Mouse (Mus musculus) heart, postnatal 4 days (tissue): ENCODE data around the gene Cd79a. TPM values are rescaled to one million over a fixed set of nuclear protein-coding genes. Genes with fewer than 3 reads are reported as not detected.

Source experiments
- DNase-seq: peaks from one replicate; pipeline ENCODE4 v3.0.0; 2021
- total RNA-seq, 2 experiments: library from RNA; stranded (reverse); gene quantifications; 2 replicates each; pipeline ENCODE4 v1.2.3; 2021

The Cd79a gene
- total RNA-seq: 1 to 10 TPM in 1 of 2 experiments, under 1 TPM in 1; 0.88 to 1.4 TPM

DNA sequence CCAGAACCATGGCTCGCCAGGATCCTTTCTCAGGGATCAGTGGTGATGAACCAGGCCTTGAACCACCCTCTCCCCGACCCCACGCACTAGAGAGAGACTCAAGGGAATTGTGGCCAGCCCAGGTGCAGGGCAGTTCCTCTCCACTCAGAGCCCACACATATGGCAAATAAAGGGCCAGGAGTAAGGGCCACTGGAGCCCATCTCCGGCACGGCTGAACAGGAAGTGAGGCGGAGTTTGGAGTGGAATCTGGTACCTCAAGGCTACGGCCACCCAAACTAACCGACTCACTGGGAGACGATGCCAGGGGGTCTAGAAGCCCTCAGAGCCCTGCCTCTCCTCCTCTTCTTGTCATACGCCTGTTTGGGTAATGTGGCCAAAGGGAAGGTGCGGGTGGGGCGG, at the start of gene Cd79a:
TSS of gene Cd79a (plus strand) at position 158 of the 400 bp plus-strand sequence.
- no peak for DNase-seq

DNA sequence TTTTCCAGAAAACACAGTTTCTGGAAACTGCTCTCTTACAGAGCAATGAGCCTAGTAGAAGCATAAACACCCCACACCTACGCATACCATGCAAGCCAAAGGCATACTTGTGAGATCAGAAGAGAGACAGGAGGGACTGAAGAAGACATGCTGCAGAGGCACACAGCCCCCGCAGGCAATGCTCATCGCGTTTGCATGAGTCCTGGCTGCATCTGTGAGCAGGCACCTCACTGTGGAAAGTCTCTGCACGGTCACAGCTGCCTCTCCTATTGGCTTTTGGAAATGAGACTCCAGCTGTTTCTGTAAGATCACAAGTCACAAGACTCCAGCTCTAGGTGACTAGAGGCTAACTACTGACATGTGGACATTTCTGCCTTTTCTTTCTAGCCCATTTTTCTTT, 47.0 kb upstream of the Cd79a start:
- no peak for DNase-seq

DNA sequence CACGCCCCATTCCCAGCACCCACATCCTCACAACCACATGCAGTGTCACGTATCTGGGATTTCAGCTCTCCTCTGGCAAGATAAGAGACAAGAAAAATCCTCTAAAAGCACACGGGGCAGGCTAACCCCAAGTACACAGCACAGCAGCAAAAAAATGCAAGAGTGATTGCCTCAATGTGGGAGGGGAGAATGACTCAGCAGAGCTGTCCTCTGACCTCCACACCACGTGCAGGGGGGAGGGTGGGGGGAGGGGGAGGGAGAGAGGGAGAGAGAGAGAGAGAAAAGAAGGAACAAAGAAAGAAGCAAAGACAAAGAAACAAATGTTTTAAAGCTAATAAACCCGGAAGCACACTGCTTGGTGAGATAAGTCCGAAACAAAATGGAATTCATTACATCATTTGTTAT, 46.3 kb upstream of the Cd79a start:
- DNase-seq: no peak

DNA sequence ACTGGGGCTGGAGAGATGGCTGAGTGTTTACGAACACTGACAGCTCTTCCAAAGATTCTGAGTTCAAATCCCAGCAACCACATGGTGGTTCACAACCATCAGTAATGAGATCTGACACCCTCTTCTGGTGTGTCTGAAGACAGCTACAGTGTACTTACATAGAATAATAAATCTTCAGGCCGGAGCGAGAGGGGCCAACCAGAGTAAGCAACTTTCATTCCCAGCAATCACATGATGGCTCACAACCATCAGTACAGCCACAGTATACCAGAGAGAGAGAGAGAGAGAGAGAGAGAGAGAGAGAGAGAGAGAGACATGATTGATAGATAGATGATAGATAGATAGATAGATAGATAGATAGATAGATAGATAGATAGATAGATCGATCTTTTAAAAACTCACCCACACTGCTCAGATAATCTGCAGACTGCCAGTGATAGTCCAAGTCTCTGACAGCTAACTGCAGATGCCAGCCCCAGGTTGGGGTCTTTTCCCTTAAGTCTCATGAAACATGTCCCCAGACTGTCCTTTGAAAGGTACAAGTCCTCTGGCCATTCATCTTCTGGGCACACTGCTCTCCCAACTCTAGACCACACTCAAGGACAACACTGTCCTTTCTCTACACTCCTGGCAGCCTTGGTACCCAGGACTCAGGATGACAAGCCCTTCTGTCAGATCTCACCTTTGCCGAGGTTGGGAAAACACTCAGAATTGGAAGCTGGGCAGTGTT, 45.4 kb upstream of the Cd79a start:
- DNase-seq: no peak

DNA sequence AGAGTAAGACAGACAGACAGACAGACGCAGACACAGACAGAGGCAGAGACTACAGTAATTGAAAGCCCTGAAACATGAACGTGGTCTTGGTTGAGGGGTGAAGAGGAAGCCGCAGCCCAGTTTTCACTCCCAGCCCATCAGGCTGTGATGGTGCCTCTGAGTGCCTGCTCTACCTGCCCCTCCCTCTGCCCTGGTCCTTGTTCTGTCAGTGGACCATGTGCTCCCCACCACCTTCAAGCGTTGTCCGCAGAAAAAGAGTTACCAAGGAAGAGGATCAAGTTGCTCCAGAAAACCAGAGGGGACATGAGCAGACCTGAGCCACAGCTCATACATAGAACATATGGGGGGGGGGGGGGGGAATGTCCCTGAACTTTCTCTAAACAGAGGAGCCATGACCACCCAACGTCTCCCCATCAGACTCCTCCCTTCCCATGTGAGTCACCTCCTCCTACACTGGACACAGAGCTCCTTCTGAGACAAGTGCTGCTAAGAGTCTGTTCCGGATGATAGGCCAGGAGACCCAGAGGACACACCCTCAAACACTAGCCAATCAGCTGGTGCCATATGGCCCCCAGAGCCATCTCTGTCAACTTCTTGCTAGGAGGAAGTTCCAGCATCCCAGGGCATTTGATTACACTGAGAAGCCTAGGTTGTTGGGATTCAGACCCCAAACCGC, 44.5 kb upstream of the Cd79a start:
- no peak for DNase-seq

DNA sequence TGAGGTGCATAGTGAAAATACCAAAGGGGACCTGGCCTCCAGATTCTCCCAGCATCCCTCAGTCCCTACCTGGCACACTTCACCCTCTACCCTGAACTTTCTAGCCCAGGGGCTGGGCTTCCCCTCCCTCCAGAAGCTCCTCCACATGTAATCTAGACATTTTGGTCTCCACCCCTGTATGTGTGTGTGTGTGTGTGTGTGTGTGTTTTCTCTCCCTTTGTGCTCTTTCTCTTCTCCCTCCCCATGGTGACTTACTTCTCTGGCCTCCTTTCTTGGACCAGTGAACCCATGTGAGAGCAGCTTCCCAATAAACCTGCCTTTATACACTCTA, 44.0 kb upstream of the Cd79a start:
- DNase-seq: no peak

DNA sequence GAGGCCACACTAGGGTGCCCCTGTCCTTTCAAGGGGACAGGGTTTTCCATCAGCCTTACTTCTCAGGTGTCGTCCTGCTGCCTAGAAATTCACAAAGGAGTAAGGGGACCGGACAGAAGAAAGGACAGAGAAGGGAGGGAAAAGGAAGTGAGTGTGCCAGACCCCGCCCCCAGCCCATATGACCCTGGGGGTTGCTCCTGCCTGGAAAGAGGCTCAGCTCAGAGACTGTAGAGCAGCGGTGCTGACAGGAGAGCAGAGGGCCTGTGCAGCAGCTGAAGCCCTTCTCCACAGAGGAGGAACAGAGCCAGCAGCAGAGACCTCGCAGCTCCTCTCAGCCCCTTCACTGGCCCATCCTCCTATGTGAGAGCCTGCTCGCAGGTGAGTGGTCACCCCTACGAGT, 43.5 kb upstream of the Cd79a start:
- DNase-seq: no peak

DNA sequence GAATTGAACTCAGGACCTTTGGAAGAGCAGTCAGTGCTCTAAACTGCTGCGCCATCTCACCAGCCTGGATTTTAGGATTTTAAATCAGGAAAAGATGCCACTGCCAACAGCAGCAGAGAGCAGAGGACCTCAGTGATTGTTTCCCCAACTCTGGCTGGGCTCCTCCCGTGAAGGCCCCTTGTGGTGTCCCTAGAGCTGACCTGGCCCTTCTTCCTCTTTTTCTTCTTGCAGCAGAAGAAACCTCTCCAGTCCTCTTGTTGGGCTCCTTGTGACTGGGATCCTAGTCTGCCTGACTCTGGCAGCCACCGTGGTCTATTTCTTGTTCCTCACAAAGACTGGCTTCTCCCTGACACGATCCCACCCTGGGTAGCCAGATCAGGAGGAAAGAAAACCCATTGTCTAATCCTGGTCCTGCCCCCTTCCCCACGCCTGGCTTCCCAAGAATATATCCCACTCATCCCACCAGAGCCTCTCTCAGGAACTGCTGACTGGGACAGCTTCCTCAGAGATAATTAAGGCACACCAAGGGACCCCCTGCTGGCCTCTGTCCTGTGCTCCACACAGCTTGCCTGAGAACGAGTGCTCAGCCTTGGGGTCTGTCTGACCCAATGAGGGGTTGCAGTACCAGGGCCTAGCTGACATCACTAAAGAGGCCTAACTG, 40.6 kb upstream of the Cd79a start:
- no peak for DNase-seq

DNA sequence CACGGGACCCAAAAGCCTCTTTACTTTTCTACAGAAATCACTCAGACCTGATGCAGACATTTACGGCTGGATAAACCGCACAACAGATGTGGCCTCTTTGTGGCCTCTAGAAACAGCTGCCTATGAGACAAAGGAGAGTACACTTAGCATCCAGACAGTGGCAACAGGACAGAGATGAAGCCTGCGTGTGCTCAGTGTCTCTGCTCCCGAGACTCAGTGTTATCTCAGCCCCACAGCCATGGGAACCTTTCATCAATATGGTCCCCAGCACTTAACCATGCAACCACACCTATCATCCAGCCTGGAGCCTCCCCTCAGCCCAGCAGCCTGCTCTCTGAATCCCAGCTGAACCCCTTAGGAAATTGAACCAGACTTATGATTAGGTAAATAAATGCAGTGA, 37.9 kb upstream of the Cd79a start:
- no peak for DNase-seq

DNA sequence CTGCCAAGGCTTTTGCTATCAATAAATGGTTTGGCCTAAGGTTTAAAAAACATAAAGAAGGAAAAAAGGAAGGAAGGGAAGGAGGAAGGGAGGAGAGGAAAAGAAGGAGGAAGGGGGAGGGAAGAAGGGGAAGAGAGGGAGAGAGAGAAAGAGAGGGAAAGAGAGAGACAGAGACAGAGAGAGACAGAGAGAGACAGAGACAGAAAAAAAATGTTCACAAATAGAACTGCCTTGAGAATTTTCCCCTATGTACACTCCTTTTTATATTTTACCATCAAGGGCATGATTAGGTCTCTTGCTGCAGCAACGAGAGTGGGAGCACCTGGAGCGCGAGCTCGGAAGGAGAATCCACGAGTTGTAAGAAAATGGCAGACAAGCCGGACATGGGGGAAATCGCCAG, 35.3 kb upstream of the Cd79a start, which contains the start of gene Gm9844:
TSS of gene Gm9844 (plus strand) at position 301 of the 400 bp plus-strand sequence.
- DNase-seq: no peak

DNA sequence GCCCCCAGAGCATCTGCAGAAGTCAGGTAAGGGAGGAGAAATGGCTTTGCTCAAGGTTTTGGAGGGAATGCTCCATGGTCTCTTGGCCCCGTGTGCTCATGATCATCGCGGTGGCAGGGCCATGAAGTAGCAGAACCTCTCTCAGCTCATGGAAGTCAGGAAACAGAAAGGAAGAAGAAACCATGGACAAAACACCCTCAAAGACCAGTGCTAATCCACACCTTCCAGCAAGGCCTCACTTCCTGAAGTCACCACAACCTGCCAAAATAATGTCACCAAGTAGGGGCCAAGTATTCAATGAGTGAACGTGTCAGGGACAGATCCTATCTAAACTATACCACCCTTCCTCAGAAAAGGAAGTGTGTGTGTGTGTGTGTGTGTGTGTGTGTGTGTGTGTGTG, 34.3 kb upstream of the Cd79a start:
- no peak for DNase-seq

DNA sequence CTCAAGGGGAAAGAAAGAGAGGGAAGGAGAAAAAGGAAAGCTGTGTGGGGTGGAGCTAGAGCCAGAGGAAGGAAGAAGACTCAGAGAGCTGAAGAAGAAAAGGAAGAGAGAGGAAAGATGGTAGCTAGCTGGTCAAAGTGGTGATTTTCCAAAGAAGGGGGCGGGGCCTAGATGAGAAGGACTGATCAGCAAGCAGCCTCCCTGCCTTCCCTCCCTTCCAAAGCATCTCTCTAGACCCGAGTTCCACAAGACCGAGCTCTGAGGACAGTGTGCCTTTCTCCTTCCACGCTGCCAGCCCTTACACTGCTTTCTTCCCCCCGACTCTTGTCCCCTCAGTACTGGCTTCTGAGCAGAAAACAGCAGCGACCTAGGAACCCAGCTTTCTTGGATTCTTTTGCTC, 33.0 kb upstream of the Cd79a start:
- no peak for DNase-seq

DNA sequence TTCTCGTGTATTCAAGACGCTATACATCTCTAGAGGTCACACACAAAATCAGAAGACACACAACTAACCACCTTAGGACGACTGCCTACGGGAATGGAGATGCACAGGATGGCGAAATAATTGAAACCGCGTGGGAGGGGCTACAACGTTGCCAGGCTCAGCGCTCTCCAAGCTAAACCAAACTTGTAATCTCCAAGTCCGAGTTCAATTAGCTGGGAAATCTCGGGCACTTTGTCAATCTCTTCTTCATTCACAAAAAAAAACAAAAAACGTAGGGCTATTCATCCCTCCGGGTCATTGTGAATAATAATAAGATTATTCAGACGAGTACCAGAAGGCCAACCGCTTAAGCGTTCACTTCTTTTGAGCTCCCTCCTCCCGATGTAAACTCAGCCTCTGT, 28.1 kb upstream of the Cd79a start:
- no peak for DNase-seq

DNA sequence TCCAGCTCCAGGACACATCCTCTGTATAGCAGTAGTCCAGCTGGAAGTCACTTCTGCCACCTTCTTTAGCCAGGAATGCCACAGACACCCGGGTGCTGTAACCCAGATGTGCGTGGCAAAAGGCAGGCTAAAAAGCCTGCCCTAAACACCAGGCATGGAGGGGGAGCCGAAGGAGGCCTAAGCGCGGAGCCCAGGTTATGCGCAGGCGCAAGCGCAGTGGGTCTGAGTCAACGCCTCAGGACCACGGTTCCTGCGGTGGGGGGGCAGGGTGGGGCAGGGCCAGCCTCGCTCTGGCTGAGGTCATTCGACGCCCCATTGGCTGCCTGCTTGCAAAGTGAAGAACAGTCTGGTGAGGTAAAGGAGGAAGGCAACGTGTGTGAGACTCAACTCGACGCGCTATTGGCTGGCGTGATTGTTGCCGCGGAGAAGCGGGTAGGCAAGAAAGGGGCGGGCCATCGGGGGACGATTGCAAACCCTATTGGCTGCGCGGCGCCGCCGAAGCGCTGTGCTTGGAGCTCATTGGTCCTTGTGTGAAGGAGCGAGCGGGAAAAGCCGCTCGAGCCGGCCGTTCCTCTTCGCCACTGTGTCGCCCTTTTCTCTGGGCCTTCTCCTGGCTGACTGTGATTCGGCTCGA, 27.5 kb upstream of the Cd79a start, which contains the start of the genes Lypd4 and Dmrtc2:
TSS of gene Lypd4 (minus strand) at position 410 of the 634 bp plus-strand sequence.
TSS of gene Dmrtc2 (plus strand) at position 526 of the 634 bp plus-strand sequence.
- DNase-seq: no peak

DNA sequence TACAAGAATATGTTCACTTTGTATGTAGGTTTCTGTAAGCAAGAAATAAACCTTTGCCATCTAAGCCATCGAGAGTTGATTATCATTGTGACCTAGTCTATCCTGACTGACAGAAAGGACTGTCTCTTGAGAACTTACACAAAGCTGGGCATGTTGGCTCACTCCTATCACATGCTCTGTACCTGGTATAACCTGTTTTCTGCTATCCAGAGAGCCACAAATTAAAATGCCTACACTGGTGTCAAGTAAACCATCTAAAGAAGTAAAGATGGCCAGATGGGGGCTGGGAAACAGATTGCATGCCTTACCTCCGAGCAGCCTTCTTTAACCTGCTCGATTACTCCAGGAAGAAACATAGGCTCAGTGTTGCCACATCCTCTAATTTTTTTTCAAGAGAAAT, 19.6 kb upstream of the Cd79a start:
- DNase-seq: no peak

DNA sequence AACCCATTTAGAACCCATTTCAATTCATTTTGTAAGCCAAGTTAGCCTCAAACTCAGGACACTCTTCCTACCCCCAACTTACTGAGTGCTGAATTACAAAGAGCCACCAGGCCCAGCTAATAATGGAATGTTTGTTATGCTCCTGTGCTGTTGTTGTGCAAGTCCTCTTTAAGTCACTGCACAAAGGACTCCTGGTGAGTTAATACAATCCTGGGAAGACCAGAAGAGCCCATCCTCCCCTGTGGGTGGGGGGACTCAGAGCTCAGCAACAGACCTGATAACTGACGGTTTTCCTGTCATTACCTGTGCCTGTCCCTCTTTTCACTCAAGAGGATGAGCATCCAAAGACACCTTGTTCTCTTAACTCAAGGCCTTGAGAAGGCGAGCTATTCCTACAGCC, 17.6 kb upstream of the Cd79a start:
- no peak for DNase-seq

DNA sequence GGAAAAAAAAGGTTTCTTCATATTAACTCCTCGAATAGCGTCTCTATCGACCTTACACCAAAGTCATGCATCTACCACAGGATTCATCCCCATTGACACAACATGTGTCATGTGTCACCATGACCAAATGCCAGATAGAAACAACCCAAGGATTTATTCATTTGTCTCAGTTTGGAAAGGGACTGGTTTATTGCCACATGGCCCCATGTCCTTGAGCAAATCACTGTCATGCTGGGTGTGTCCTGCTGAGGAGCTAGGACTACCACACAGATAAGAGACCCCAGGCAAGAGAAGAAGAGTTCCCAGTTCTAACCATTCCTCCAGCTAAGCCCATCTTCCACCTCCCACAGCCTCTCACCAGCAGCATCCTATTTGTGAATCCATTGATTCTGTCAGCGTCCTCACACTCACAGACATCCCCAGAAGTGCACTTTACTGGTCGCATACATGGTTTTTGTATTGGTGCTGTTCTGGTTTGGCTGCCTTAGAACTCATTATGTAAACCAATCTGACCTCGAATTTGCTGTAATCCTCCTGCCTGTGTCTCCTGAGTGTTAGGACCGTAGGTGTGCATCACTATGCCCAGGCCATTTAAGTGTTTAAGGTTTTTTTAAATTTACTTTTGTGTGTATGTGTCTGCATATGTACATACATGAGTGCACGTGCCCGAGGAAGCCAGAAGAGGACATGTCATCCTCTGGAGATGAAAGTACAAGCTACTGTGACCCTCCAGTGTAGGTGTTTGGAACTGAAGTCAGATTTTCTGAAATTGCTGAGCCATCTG, 14.6 kb upstream of the Cd79a start:
- DNase-seq: no peak

DNA sequence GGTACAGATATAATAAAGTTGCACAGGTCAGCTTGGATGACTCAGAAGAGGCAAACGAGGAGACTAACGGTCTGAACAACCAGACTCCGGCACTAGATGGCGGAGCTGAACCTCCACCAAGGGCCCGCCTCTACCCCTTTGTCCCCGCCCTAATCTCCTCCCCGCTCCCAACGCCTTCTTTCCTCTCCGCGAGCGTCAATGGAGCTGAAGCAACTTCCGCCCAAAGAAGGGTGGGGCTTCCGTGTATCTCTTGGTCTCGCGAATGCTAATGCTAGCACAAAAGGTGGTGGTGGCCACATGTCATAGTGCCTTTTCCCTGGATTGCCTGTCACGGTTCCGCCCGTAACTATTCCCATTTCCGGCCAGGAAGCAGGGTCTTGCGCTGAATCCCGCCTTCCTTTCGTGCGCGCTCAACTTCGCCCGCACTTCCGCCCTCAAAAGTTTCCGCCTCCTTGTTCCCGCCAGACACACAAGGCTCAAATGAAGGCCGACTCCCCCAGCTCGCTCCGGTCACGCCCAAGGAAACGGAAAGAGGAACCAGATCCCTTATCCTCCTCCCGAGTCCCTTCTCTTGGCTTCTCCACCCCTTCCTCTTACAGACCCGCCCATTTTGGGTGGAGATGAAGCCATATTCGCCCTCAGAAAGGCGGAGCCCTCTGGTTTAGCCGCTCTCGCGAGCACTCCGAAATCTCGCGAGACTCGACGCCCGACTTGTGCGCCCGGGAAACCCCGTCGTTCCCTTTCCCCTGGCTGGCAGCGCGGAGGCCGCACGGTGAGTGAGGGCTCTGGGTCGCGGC, 13.1 kb upstream of the Cd79a start, which contains the start of gene Rps19:
TSS of gene Rps19 (plus strand) at position 476 of the 797 bp plus-strand sequence.
- DNase-seq: peak; percentile 99

DNA sequence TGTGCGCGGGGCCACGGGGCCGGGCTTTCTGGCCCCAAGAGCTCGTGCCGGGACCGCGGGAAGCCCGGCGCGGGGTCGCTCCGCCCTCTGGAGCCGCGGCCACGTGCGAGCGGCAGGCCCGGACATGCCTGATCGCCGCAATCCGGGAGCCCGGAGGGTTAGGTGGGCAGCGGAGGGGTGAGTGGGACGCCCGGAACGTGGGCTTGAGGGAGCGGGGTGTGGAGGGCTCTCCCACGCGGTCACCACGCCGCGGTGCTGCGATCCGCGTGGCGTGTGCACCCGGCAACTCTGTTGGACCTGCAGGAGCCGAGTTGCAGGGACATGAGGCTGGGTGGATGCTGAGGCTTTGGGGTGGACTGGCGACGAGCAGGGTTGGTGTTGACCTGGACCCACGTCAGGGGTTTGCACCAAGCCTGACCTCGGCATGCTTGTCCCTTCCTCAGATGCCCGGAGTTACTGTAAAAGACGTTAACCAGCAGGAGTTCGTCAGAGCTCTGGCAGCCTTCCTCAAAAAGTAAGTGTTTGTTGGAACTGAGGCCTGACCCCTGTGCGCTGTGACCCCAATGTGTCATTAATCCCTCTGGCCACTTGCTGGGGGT, 12.4 kb upstream of the Cd79a start:
- DNase-seq: no peak

DNA sequence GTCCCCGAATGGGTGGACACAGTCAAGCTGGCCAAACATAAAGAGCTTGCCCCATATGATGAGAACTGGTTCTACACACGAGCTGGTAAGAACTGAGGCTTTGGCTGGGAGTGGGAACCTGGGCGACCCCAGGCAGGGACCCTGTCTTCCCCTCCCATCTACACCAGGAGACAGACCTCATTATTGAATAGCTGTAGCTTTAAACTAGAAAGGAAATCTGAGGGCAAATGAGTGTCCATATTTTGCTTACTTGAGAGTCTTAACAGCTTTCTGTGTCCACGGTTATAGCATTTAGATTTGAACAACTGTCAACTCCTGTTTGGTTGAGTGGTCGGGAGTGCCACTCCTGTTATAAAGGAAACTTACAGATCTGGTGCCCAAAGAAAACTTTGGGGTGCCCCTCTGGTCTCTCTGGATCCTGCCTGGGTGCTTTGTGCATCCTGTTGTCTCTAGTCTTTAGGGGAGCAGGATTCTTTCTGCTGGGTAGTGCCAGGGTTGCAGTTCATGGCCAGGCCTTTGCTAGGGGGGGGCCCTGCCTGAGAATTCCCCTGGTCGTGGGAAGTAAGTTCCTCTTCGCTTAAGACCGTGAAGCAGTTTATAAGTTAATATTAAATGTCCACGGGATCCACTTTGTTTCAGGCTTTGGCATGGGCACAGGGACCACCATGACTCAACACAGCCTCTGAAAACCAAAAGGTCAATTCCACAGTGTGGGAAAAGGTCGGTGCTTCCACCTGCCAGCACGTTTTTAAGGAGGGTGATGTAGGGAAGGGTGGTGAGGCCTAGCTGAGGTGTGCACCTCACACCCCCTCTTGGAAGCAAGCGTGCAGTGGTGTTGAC, 11.5 kb upstream of the Cd79a start:
- DNase-seq: no peak
